ENCODE assay signal across 7 mouse cellular contexts in genomic region chr7:114066529-114067178, GRCm38 (mm10). TPM values are rescaled to one million over a fixed set of nuclear protein-coding genes. Genes with fewer than 3 reads are reported as not detected.
A peak's percentile ranks its signal among the peaks of the same experiment; 100 is the strongest.
DNase-seq lines count a peak whose midpoint lies in the region; ATAC-seq lines count a peak whose summit lies in the region.

No protein-coding gene starts in this region.

- peaks cover 35% of the 10 kb centered on the region for H3K4me1 ChIP-seq in embryonic facial prominence, embryonic 12.5 days
- H3K4me1 ChIP-seq in limb, embryonic 10.5 days = peaks cover 41% of the 10 kb centered on the region
- peaks cover 27% of the 10 kb centered on the region for H3K4me1 ChIP-seq in midbrain, embryonic 13.5 days (replicated peaks)

- WGBS in embryonic facial prominence, embryonic 12.5 days = 9% methylated on average over 14 of the region's 14 CpGs
- 4% methylated on average over 14 of the region's 14 CpGs for WGBS in limb, embryonic 10.5 days
- 9% methylated on average over 14 of the region's 14 CpGs for WGBS in midbrain, embryonic 13.5 days

- peak overlapping the region; percentile 49 for H3K4me2 ChIP-seq in embryonic facial prominence, embryonic 12.5 days (replicated peaks)
- H3K4me2 ChIP-seq in midbrain, embryonic 13.5 days (replicated peaks) = peak overlapping the region; percentile 52

- 0 out of 2 replicates have a peak overlapping the region, but pooled peaks have one; percentile 15 for H3K9ac ChIP-seq in embryonic facial prominence, embryonic 12.5 days
- 0 out of 2 replicates have a peak overlapping the region, but pooled peaks have one; percentile 39 for H3K9ac ChIP-seq in midbrain, embryonic 13.5 days (replicated peaks)

- no peak overlapping the region for H3K27ac ChIP-seq in embryonic facial prominence, embryonic 12.5 days
- peak overlapping the region; percentile 12 for H3K27ac ChIP-seq in limb, embryonic 10.5 days
- no peak overlapping the region for H3K27ac ChIP-seq in midbrain, embryonic 13.5 days

- no peaks in the 10 kb centered on the region for H3K36me3 ChIP-seq in embryonic facial prominence, embryonic 12.5 days
- H3K36me3 ChIP-seq in limb, embryonic 10.5 days = 0 out of 2 replicates have a peak, but pooled peaks cover 2% of the 10 kb centered on the region
- H3K36me3 ChIP-seq in midbrain, embryonic 13.5 days = no peaks in the 10 kb centered on the region

- peak; percentile 91 for DNase-seq in adrenal gland, postnatal 14 days
- DNase-seq in heart, adult 18-20 months = peak; percentile 86 to 90
- peak; percentile 93 for DNase-seq in kidney, adult 18-20 months
- DNase-seq in limb, embryonic 10.5 days (ENCODE audit: low spot score) = peak; percentile 87
- peak; percentile 51 for DNase-seq in spleen, adult 12 weeks (ENCODE audit: low spot score)

- ATAC-seq in embryonic facial prominence, embryonic 12.5 days (ENCODE audit: insufficient number of reproducible peaks, insufficient read depth, low FRiP score, low TSS enrichment) = peak; percentile 57; the same call in 1 of the 2 replicates
- ATAC-seq in midbrain, embryonic 13.5 days = peak; percentile 83

- H3K27me3 ChIP-seq in embryonic facial prominence, embryonic 12.5 days = no peaks in the 10 kb centered on the region
- H3K27me3 ChIP-seq in limb, embryonic 10.5 days (ENCODE audit: low read depth, poor library complexity, severe bottlenecking) = no peaks in the 10 kb centered on the region
- no peaks in the 10 kb centered on the region for H3K27me3 ChIP-seq in midbrain, embryonic 13.5 days

- H3K4me3 ChIP-seq in embryonic facial prominence, embryonic 12.5 days = peak overlapping the region; percentile 23; the same call in 1 of the 2 replicates
- H3K4me3 ChIP-seq in limb, embryonic 10.5 days = peak overlapping the region; percentile 42
- H3K4me3 ChIP-seq in midbrain, embryonic 13.5 days (replicated peaks) = peak overlapping the region; percentile 24; the same call in 1 of the 2 replicates

- no peaks in the 10 kb centered on the region for H3K9me3 ChIP-seq in embryonic facial prominence, embryonic 12.5 days
- no peaks in the 10 kb centered on the region for H3K9me3 ChIP-seq in limb, embryonic 10.5 days (replicated peaks)
- H3K9me3 ChIP-seq in midbrain, embryonic 13.5 days = no peaks in the 10 kb centered on the region

RNA-seq across cellular contexts. Expression of gene Rras2, which starts 50.9 kb away (rescaled TPM):
- 36.1 and 44.4 TPM in 2 replicates for total RNA-seq in adrenal gland, postnatal 14 days (2021)
- polyA plus RNA-seq in embryonic facial prominence, embryonic 12.5 days (2016; fragmentation: Nextera tagmentation; extraction: Ambion mirVana) = 23.4 and 24.4 TPM in 2 replicates
- total RNA-seq in heart, adult 18-20 months (2021) = 10 to 100 TPM; 48.8 to 55.6 TPM
- polyA plus RNA-seq in limb, embryonic 10.5 days (2016; fragmentation: Nextera tagmentation; extraction: Ambion mirVana) = 22.3 and 26.2 TPM in 2 replicates
- polyA plus RNA-seq in midbrain, embryonic 13.5 days (2015; fragmentation: Nextera tagmentation; extraction: Ambion mirVana) = 18.6 and 21.6 TPM in 2 replicates
